Mouse (Mus musculus): ENCODE measurements at regions not wholly inside any gene's neighbourhood (a gene's known extent, or its start where the extent isn't known, plus 50 kb on each side); places are given as distances from the start of the nearest gene placed in this dataset.

DNA sequence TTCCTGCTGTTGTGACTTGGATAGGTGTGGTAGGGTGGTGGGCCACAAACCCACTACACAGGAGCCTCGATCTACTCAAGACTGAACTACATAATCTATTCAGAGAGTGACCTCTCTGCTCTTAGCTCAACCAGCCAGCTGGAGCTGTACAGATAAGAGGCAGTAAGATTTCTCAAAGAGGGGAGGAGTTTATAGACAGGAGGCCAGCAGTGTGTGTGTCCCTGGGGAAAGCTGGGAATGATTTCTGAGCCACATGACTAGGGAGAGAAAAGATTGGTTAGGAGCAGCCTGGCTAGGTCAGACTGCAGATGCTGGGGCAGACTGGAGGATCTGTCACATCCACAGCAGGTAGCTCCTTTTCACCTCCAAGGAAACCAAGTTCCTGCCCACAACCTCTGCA, 166.7 kb downstream of the Rpl14 start:
- Histone ChIP-seq H3K4me2 (no peak overlapping the region), H3K4me1 (ENCODE audit: control insufficient read depth, insufficient read depth, low read length) (peaks cover 49% of the 10 kb centered on the region), H3K9me3 (replicated peaks; ENCODE audit: control insufficient read depth, low read length) (no peaks in the 10 kb centered on the region), H3K27me3 (ENCODE audit: control insufficient read depth, insufficient read depth, low read length) (no peaks in the 10 kb centered on the region), H3K36me3 (ENCODE audit: control insufficient read depth, insufficient read depth, low read length) (no peaks in the 10 kb centered on the region), H3K9ac (ENCODE audit: low read depth, low read length) (no peak overlapping the region), H3K4me3 (ENCODE audit: low read depth, low read length) (no peak overlapping the region), H3K27ac (ENCODE audit: low read depth, low read length) (no peak overlapping the region)
- 6% methylated on average over 1 of the region's 1 CpGs for WGBS (ENCODE audit: insufficient replicate concordance)
- ATAC-seq (replicated peaks; ENCODE audit: insufficient number of reproducible peaks, low FRiP score, low TSS enrichment), result no peak; the same call in 1 of the 2 replicates

DNA sequence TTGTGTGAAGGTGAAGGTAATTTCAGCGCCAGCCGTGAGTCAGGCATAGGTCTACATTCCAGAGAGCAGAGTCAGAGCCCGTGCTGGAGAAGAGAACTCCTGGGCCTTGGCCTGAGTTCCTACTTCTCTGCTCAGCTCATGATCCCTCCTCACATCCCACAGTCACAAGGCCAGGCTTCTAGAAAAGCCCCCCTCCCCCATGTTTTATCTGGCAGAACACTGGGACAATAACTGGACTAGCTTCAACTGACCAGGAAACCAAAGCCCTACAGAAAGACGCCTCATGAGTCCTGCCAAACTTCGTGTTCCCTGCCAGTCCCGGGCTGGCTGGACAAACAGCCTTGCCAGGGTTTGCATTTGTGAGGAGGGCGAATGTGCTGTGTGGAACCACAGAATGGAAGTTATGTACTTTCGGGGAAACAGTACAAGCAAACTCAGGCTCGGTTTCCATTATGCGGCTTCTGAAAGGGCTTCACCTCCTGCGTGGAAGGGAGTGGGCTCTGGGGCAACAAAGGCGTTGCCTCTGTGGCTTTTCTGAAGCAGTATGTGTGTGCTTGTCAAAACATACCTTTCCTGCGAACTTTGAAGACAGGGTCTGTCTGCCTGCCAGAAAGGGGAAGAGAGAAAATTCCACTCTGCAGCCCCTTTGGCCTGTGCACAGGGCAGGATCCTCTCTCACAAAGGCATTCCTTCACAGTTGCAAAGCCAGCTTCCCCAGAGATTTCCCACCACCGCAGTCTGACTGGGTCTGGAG, 168.1 kb downstream of the Rpl14 start:
- Histone ChIP-seq H3K9me3 (replicated peaks; ENCODE audit: control insufficient read depth, low read length) (no peaks in the 10 kb centered on the region), H3K36me3 (ENCODE audit: control insufficient read depth, insufficient read depth, low read length) (no peaks in the 10 kb centered on the region), H3K4me1 (ENCODE audit: control insufficient read depth, insufficient read depth, low read length) (peaks cover 39% of the 10 kb centered on the region), H3K4me2 (no peak overlapping the region), H3K27me3 (ENCODE audit: control insufficient read depth, insufficient read depth, low read length) (no peaks in the 10 kb centered on the region), H3K27ac (ENCODE audit: low read depth, low read length) (peak overlapping the region; percentile 84), H3K9ac (ENCODE audit: low read depth, low read length) (peak overlapping the region; percentile 17), H3K4me3 (ENCODE audit: low read depth, low read length) (no peak overlapping the region)
- ATAC-seq (replicated peaks; ENCODE audit: insufficient number of reproducible peaks, low FRiP score, low TSS enrichment), result no peak; the same call in 1 of the 2 replicates
- WGBS (ENCODE audit: insufficient replicate concordance), result 45% methylated on average over 14 of the region's 14 CpGs

DNA sequence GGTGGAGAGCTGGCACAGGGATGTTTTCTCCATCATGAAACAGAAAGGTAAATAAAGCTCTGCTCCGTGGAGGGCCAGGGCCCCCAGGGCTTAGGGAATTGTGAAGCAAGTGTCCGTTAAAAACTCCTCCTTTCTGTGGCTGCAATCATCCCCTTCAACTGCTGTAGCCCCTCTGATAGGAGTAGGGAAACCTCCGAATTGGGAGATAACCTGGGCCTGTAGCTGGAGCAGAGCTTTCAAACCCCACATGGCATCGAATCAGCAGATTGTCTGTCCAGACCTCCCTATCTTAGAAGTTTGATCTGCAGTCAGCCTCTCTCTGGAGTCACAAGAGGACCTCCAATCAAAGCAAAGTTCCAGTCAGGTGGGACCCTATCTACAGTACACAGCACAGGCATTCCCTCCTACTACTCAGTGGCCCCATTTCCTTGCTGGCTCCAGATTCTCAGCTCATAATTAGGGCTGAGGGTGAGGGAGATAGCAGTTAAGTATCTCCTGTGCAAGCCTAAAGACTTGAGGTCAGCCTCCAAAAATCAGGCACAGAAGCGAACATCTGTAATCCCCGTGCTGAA, 168.8 kb downstream of the Rpl14 start:
- Histone ChIP-seq H3K4me2 (no peak overlapping the region), H3K4me1 (ENCODE audit: control insufficient read depth, insufficient read depth, low read length) (peaks cover 36% of the 10 kb centered on the region), H3K36me3 (ENCODE audit: control insufficient read depth, insufficient read depth, low read length) (no peaks in the 10 kb centered on the region), H3K9ac (ENCODE audit: low read depth, low read length) (0 out of 2 replicates have a peak overlapping the region, but pooled peaks have one; percentile 43), H3K4me3 (ENCODE audit: low read depth, low read length) (no peak overlapping the region), H3K9me3 (replicated peaks; ENCODE audit: control insufficient read depth, low read length) (no peaks in the 10 kb centered on the region), H3K27ac (ENCODE audit: low read depth, low read length) (peak overlapping the region; percentile 84), H3K27me3 (ENCODE audit: control insufficient read depth, insufficient read depth, low read length) (no peaks in the 10 kb centered on the region)
- no peak; the same call in 1 of the 2 replicates for ATAC-seq (replicated peaks; ENCODE audit: insufficient number of reproducible peaks, low FRiP score, low TSS enrichment)
- WGBS (ENCODE audit: insufficient replicate concordance), result 20% methylated on average over 6 of the region's 6 CpGs

DNA sequence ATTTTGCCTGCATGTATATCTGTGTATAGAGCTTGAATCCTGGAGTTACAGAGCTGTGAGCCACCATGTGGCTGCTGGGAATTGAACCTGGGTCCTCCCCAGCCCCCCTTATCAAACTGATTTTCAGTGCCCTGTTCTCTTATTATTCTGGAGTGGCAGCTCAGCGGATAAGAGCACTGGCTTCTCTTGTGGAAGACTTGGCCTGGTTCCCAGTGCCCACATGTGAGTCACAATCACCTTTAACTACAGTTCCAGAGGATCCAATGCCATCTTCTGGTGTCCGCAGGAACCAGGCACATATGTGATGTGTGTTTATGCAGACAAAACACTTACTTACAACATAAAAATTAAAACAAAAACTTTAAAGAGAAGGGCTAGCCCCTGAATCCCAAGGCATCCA, 170.3 kb downstream of the Rpl14 start:
- H3K9ac ChIP-seq (ENCODE audit: low read depth, low read length), result no peak overlapping the region
- ATAC-seq (replicated peaks; ENCODE audit: insufficient number of reproducible peaks, low FRiP score, low TSS enrichment), result no peak
- WGBS (ENCODE audit: insufficient replicate concordance), result 85% methylated on average over 2 of the region's 2 CpGs
- H3K4me2 ChIP-seq, result no peak overlapping the region
- H3K27me3 ChIP-seq (ENCODE audit: control insufficient read depth, insufficient read depth, low read length), result no peaks in the 10 kb centered on the region
- H3K9me3 ChIP-seq (replicated peaks; ENCODE audit: control insufficient read depth, low read length), result no peaks in the 10 kb centered on the region
- H3K27ac ChIP-seq (ENCODE audit: low read depth, low read length), result no peak overlapping the region
- no peaks in the 10 kb centered on the region for H3K36me3 ChIP-seq (ENCODE audit: control insufficient read depth, insufficient read depth, low read length)
- H3K4me1 ChIP-seq (ENCODE audit: control insufficient read depth, insufficient read depth, low read length), result peaks cover 31% of the 10 kb centered on the region
- no peak overlapping the region for H3K4me3 ChIP-seq (ENCODE audit: low read depth, low read length)

DNA sequence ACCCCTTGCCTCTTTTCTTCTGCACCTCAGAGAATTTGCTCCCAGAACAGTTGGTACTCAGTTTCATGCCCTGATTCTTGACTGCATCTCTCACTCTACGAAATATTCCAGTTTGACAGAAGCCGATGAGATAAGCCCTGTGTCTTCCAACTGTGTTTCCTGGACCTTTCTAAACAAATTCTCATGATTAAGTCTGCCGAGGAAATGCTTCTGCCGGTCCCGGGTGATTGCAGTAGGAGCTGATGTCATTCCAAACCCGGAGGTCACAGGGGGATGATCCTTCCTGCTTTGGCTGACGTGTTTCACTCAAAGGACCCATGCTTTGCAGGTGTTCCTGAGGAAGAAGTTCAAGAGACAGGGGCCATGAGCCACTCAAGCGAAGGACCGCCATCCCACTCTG, 172.2 kb downstream of the Rpl14 start:
- no peak overlapping the region for H3K4me2 ChIP-seq
- no peak for ATAC-seq (replicated peaks; ENCODE audit: insufficient number of reproducible peaks, low FRiP score, low TSS enrichment)
- no peak overlapping the region for H3K27ac ChIP-seq (ENCODE audit: low read depth, low read length)
- no peaks in the 10 kb centered on the region for H3K36me3 ChIP-seq (ENCODE audit: control insufficient read depth, insufficient read depth, low read length)
- H3K4me3 ChIP-seq (ENCODE audit: low read depth, low read length), result no peak overlapping the region
- no peaks in the 10 kb centered on the region for H3K9me3 ChIP-seq (replicated peaks; ENCODE audit: control insufficient read depth, low read length)
- no peaks in the 10 kb centered on the region for H3K27me3 ChIP-seq (ENCODE audit: control insufficient read depth, insufficient read depth, low read length)
- WGBS (ENCODE audit: insufficient replicate concordance), result 52% methylated on average over 9 of the region's 9 CpGs
- H3K4me1 ChIP-seq (ENCODE audit: control insufficient read depth, insufficient read depth, low read length), result peaks cover 23% of the 10 kb centered on the region
- no peak overlapping the region for H3K9ac ChIP-seq (ENCODE audit: low read depth, low read length)

DNA sequence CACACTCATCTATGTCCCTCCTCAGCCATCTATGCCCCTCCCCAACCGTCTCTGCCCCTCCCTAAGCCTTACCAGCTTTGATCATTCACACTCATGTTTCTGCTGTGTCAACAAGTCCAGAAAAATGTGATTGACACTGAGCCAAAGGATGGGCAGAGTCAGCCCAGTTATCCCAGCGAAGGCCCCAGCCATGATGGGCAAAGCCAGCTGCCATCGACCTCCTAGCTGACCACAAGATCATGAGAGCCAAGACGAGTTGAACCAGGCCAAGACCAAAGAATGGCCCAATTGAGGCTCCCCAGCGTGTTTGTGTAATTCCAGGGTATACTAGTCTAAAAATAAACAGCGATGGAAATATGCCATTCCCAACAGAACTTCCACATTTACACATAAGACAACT, 174.4 kb downstream of the Rpl14 start:
- no peaks in the 10 kb centered on the region for H3K36me3 ChIP-seq (ENCODE audit: control insufficient read depth, insufficient read depth, low read length)
- no peak overlapping the region for H3K27ac ChIP-seq (ENCODE audit: low read depth, low read length)
- H3K27me3 ChIP-seq (ENCODE audit: control insufficient read depth, insufficient read depth, low read length), result no peaks in the 10 kb centered on the region
- ATAC-seq (replicated peaks; ENCODE audit: insufficient number of reproducible peaks, low FRiP score, low TSS enrichment), result no peak
- 84% methylated on average over 6 of the region's 6 CpGs for WGBS (ENCODE audit: insufficient replicate concordance)
- no peak overlapping the region for H3K9ac ChIP-seq (ENCODE audit: low read depth, low read length)
- no peak overlapping the region for H3K4me3 ChIP-seq (ENCODE audit: low read depth, low read length)
- no peak overlapping the region for H3K4me2 ChIP-seq
- 0 out of 2 replicates have a peak, but pooled peaks cover 3% of the 10 kb centered on the region for H3K4me1 ChIP-seq (ENCODE audit: control insufficient read depth, insufficient read depth, low read length)
- no peaks in the 10 kb centered on the region for H3K9me3 ChIP-seq (replicated peaks; ENCODE audit: control insufficient read depth, low read length)

DNA sequence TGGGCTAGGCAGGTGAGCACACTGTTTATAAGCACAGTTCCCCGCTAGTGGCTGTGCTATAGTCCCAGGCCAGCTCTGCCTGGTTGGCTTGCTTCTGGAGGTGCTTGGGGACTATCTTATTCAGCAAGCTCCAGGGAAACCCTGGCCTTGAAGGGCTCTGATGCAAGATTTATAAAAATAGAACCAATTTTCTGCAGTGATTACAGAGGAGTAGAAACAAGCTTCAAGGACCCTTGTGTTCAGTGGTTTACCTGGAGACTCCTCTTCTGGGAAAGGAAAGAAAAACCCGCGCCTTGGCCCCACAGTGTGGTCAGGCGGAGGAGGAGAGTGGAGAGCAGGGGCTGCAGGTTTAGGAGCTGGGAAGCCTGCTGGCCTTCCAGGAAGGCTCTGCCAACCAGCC, 178.2 kb upstream of the Ctnnb1 start:
- Histone ChIP-seq H3K4me3 (ENCODE audit: low read depth, low read length) (no peak overlapping the region), H3K4me1 (ENCODE audit: control insufficient read depth, insufficient read depth, low read length) (0 out of 2 replicates have a peak, but pooled peaks cover 3% of the 10 kb centered on the region), H3K27me3 (ENCODE audit: control insufficient read depth, insufficient read depth, low read length) (no peaks in the 10 kb centered on the region), H3K4me2 (no peak overlapping the region), H3K36me3 (ENCODE audit: control insufficient read depth, insufficient read depth, low read length) (no peaks in the 10 kb centered on the region), H3K9me3 (replicated peaks; ENCODE audit: control insufficient read depth, low read length) (no peaks in the 10 kb centered on the region), H3K9ac (ENCODE audit: low read depth, low read length) (no peak overlapping the region), H3K27ac (ENCODE audit: low read depth, low read length) (no peak overlapping the region)
- WGBS (ENCODE audit: insufficient replicate concordance), result 68% methylated on average over 4 of the region's 4 CpGs
- ATAC-seq (replicated peaks; ENCODE audit: insufficient number of reproducible peaks, low FRiP score, low TSS enrichment), result no peak

DNA sequence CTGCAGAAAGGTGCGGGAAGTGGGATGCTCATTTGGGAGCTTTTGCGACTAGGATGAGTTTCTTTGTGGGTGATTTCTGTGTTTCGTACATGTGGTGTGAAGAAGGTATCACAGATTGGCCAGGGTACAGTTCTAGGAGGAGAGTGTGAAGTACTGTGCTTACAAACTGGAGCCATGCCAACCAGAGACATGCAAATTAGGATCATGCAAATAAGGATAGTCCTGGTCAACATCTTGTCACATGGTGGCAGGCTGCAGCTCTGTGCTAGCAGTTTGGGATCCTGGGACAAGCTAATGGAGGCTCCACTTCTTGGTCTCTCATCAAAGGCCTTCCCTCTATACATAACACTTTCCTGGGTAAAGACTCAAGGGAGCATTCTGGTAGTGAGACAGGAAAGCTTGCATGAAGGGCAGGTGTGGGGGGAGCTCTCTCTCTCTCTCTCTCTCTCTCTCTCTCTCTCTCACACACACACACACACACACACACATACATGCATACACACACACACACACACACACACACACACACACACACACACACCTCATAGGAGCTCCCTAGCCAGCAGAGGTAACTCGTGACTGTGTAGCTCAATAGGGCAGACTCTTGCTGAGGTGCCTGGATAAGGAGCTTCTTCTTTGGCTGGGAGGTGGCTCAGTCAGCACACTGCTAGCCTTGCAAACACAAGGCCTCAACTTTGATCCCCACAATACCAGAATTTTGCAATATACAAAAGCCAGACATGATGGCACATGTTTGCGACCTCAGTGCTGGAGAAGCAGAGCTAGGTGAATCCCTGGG, 177.1 kb upstream of the Ctnnb1 start:
- H3K36me3 ChIP-seq (ENCODE audit: control insufficient read depth, insufficient read depth, low read length), result no peaks in the 10 kb centered on the region
- no peaks in the 10 kb centered on the region for H3K9me3 ChIP-seq (replicated peaks; ENCODE audit: control insufficient read depth, low read length)
- 86% methylated on average over 5 of the region's 5 CpGs for WGBS (ENCODE audit: insufficient replicate concordance)
- 0 out of 2 replicates have a peak, but pooled peaks cover 3% of the 10 kb centered on the region for H3K4me1 ChIP-seq (ENCODE audit: control insufficient read depth, insufficient read depth, low read length)
- no peak for ATAC-seq (replicated peaks; ENCODE audit: insufficient number of reproducible peaks, low FRiP score, low TSS enrichment)
- H3K27ac ChIP-seq (ENCODE audit: low read depth, low read length), result no peak overlapping the region
- H3K27me3 ChIP-seq (ENCODE audit: control insufficient read depth, insufficient read depth, low read length), result no peaks in the 10 kb centered on the region
- H3K4me2 ChIP-seq, result no peak overlapping the region
- no peak overlapping the region for H3K9ac ChIP-seq (ENCODE audit: low read depth, low read length)
- H3K4me3 ChIP-seq (ENCODE audit: low read depth, low read length), result no peak overlapping the region
